Mouse (Mus musculus) bone marrow, adult 2 months (tissue): ENCODE measurements at regions not wholly inside any gene's neighbourhood (a gene's known extent, or its start where the extent isn't known, plus 50 kb on each side); places are given as distances from the start of the nearest gene placed in this dataset.

Source experiments
- H3K27ac ChIP-seq: fragments of 200-500 bp; 2 replicates; pipeline ENCODE4 v1.5.1; 2012; ENCODE audit warnings: low read depth, mild to moderate bottlenecking, control low read depth, inconsistent platforms, low read length; ENCODE audit not compliant: control insufficient read depth, poor library complexity, insufficient read depth
- H3K4me1 ChIP-seq: fragments of 200-500 bp; 2 replicates; pipeline ENCODE4 v1.6.1; 2011; ENCODE audit warnings: low read length; ENCODE audit not compliant: control insufficient read depth, insufficient read depth
- H3K4me3 ChIP-seq: fragments of 200-500 bp; replicated peaks from 2 replicates; pipeline ENCODE3; 2011; ENCODE audit warnings: mild to moderate bottlenecking, low read depth, low read length, control low read depth; ENCODE audit not compliant: control insufficient read depth
- CTCF ChIP-seq: fragments of 200-500 bp; IDR thresholded peaks from 2 replicates; pipeline ENCODE4 v1.5.1; 2011; ENCODE audit warnings: low read length, control low read depth; ENCODE audit not compliant: control insufficient read depth, insufficient read depth
- POLR2A ChIP-seq: fragments of 200-500 bp; IDR thresholded peaks from 2 replicates; pipeline ENCODE4 v1.6.1; 2011; ENCODE audit warnings: low read depth, mild to moderate bottlenecking, control low read depth, low read length, borderline replicate concordance; ENCODE audit not compliant: control insufficient read depth
- WGBS: fragments of 180-500 bp; shearing (Covaris S2); methylation state at CpG from one replicate; pipeline ENCODE4 v1.1.7; 2018; 5-methylcytosine and 5-hydroxymethylcytosine counted together

DNA sequence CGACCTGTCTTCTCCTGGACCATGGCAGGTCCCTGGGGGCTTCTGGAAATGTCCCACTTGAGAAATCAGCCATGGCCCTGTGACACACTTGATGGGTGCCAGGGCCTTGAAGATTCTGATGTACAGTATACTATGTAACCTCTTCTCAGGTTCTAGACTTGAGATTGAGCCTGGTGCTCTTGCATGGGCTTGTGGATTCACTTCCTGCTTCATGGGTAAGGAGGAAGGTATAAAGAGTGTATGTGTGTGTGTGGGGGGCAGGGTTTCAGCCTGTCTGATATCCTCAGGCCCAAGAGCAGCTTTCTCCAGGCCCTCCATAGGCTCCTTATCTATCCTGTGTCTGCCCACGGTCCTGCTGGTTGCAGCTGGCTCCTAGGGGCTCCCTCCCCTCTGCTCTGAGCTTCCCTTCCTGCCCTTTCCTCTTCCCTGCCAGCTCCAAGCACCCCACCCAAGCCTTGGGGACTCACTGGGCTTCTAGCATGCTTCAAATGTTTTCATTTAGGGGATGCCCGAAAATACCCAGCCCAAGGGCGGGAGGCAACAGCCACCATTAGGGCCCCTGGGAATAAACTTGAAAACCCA, 61.9 kb upstream of the Ccnd1 start:
- Histone ChIP-seq H3K4me1 (no peaks in the 10 kb centered on the region), H3K27ac (no peak overlapping the region), H3K4me3 (no peak overlapping the region)
- WGBS, result 71% methylated on average over 4 of the region's 4 CpGs
- no peak for TF ChIP-seq POLR2A
- TF ChIP-seq CTCF, result no peak

DNA sequence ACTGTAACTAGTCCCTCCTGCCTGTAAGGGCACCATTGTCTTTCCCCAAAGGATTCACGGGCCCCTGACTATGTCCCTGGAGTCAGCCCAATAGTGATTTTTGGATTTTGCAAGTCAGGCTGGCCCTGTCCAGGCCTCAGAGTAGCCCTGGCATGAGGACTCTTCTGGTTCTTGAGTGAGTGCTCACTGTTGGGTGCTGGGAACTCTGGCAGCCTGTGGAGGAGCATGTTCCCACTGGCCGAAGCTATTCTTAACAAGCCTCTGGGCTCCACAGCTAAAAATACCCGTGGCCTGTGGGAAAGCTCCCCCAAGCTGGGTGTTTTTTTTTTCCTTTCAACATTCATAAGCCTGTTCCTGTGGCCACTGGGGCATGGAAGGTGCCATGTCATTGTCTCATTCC, 60.0 kb upstream of the Ccnd1 start:
- TF ChIP-seq POLR2A, result no peak
- TF ChIP-seq CTCF, result no peak
- H3K27ac ChIP-seq, result no peak overlapping the region
- H3K4me1 ChIP-seq, result no peaks in the 10 kb centered on the region
- 66% methylated on average over 3 of the region's 3 CpGs for WGBS
- no peak overlapping the region for H3K4me3 ChIP-seq

DNA sequence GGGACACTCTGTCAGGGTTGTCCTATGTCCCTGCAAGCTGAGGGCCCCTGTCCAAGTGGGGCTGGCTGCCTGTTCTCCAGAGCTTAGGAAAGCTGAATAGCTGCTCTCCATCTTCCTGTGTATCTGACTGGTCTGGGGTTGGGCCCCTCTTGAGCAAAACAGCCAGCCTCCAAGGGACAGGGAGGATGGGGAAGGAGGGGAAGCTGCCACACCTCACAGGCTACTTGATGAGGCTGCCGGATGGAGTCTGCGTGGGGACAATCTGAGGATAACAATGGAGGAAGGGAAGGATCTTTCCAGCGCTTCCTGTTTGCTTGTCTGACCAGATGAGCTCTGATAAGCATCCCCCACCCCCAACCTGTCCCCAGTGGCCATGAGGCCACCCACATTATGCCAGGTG, 57.1 kb upstream of the Ccnd1 start:
- H3K27ac ChIP-seq, result no peak overlapping the region
- TF ChIP-seq POLR2A (no peak), CTCF (no peak)
- no peaks in the 10 kb centered on the region for H3K4me1 ChIP-seq
- WGBS, result 74% methylated on average over 3 of the region's 3 CpGs
- H3K4me3 ChIP-seq, result no peak overlapping the region

DNA sequence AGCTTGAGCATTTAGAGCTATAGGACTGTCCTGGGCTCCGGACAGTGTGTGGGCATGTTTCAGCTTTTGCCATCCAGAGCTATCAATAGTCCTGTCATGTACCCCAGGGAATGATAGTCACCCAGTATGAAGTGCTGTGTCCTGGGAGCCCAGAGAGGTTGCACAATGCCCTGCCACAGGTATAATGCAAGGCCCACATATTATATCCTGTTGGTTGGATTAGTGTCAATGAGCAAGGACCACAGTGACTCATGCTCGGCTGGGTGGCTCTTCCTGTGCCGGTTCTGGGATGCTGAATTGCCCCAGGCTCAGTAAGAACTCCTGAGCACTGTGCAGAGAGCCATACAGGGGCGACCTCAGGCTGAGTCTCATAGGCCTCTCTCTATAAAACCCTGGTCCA, 54.5 kb upstream of the Ccnd1 start:
- TF ChIP-seq POLR2A (no peak), CTCF (no peak)
- no peak overlapping the region for H3K27ac ChIP-seq
- 57% methylated on average over 4 of the region's 4 CpGs for WGBS
- no peak overlapping the region for H3K4me3 ChIP-seq
- H3K4me1 ChIP-seq, result no peaks in the 10 kb centered on the region

DNA sequence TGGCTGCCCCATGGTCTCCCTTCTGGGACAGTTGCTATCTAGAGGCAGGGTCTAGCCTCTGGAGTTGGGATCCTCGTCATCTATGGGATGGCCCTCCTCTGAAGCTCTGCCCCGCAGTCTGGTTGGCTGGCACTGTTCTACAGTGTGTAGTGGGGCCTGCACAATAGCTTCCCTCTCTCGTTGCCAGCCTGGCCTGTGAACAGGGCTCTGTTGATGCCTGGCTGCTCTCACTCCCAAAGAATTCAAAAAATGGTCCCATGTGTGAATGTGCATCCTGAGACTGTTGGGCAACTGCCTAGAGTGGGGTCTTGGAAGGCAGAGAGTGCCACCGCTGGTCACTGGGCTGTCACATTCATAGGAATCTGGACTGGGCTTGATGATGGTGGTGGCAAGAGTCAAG, 53.8 kb upstream of the Ccnd1 start:
- TF ChIP-seq POLR2A (no peak), CTCF (no peak)

DNA sequence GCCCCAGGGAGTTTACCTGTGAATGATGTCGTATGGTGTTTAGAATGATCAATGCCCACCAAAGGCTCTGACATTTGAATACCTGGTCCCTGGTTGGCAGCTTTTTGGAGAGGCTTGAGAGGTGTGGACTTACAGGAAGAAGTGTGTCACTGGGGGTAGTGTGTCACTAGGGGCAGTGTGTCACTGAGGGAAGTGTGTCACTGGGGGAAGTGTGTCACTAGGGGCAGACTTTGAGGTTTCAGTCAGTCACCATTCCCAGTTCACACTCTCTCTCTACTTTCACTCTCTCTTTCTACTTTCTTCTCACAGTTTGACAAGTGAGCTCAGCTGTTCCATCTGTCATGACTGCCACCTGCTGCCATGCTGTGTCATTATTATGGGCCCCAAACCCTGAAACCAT, 52.0 kb upstream of the Ccnd1 start:
- TF ChIP-seq CTCF (peak; percentile 31; the same call in 1 of the 2 replicates), POLR2A (no peak)
- 86% methylated on average over 1 of the region's 1 CpGs for WGBS
- Histone ChIP-seq H3K27ac (no peak overlapping the region), H3K4me3 (no peak overlapping the region), H3K4me1 (no peaks in the 10 kb centered on the region)

More for the DNA sequence above, 53.8 kb upstream of the Ccnd1 start:
- 81% methylated on average over 4 of the region's 4 CpGs for WGBS
- Histone ChIP-seq H3K4me1 (no peaks in the 10 kb centered on the region), H3K27ac (no peak overlapping the region), H3K4me3 (no peak overlapping the region)
